15 mouse cellular contexts compared by ENCODE assay signal in genomic region chr4:149858584-149858983, GRCm38 (mm10).
DNase-seq lines count a peak whose midpoint lies in the region; ATAC-seq lines count a peak whose summit lies in the region.
"Had no signal": no experiment of that assay in that cellular context is flagged by ENCODE, and none has a peak within 500 bp of the region (broad histone marks: within the 10 kb centered on the region; RNA-seq: fewer than 3 reads in every experiment).

No protein-coding gene starts in this region.

- DNase-seq in adrenal gland, postnatal 14 days = peak; percentile 33
- DNase-seq in adrenal gland, adult 8-10 months = no peak
- peak; percentile 52 for DNase-seq in 3134 (ENCODE audit: extremely low read depth, insufficient read length, low spot score)
- DNase-seq in brain, adult 2 months (ENCODE audit: low read depth, low spot score) = peak; percentile 45
- DNase-seq in lung, postnatal 14 days = peak; percentile 55
- no peak for DNase-seq in urinary bladder, adult 2 months (ENCODE audit: low spot score)
- DNase-seq in spleen, postnatal 14 days (ENCODE audit: low spot score in 2 of 2) = no peak
- DNase-seq: B cell, adult 2 months; cerebellum, adult 9-10 months; gastrocnemius, postnatal 25 days; heart, postnatal 10 days; liver; liver, postnatal 0 days; thymus, postnatal 25 days had no signal

- no peak for ATAC-seq in activated CD4-positive, CD25-positive, alpha-beta regulatory T cell, adult 4 months
- ATAC-seq: liver, postnatal 0 days had no signal

Comparison
In these comparisons a context has a peak if more than half of its experiments do, and no peak if none do; other contexts are left out.
1. DNase-seq: peak in adrenal gland, postnatal 14 days (single experiment), 3134 (single experiment), brain, adult 2 months (single experiment) and lung, postnatal 14 days (single experiment); none in adrenal gland, adult 8-10 months (single experiment), urinary bladder, adult 2 months (single experiment) and spleen, postnatal 14 days (0 of 2).